Mouse (Mus musculus) urinary bladder, postnatal 10 days (tissue): ENCODE results near the gene Shd.
"Not testable (repeated sequence)": the region's sequence is repeated elsewhere in the genome, so short reads cannot be mapped to it uniquely, and the experiment has no call there.

ENCODE experiments used
- DNase-seq: peaks from one replicate; pipeline ENCODE4 v3.0.0; 2022; ENCODE audit warnings: low spot score

Gene Shd

DNA sequence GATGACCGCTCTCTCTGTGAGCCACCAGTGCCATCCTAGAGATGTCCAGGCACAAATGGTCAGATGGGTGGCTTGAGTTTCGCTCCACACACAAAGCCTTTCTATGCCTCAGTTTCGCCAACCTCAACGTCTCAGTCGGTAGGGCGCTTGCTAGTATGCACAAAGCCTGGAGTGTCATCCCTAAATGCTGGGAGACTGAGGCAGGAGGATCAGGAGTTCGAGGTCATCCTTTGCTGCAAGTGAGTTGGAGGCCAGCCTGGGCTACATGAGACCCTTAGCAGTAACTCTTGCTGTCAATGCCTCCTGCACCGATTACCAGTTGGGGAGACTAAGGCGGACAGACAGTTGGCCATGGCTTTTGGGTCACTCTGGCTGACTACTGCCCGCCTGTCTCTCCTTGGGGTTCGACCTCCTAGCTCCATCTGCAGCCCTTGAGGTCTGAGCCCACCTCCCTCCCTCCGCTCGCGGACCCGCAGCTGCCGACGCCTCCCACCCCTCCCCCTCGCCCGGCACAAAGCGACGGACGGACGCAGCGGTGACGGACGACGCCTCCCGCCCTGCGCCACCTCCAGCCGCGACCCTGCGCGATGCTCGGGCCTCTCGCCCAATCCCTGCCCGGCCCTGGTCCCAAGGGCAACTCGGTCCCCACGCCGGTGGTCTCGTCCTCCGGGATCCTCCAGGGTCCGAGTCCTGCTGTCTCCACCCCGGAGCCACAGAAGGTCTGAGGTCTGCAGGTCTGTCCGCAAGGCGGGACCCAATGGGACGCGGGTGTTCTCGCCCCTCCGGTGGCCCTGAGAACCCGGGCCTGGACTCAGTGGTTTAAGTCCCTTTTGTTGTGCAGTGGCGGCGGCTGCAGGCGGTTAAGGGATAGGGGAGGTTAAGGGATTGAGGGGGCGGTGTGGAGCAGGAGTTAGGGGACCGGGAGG is at the start of gene Shd:
Gene Shd, plus strand, starts transcription at position 502 of the 926 bp plus-strand sequence.
- DNase-seq = no peak

DNA sequence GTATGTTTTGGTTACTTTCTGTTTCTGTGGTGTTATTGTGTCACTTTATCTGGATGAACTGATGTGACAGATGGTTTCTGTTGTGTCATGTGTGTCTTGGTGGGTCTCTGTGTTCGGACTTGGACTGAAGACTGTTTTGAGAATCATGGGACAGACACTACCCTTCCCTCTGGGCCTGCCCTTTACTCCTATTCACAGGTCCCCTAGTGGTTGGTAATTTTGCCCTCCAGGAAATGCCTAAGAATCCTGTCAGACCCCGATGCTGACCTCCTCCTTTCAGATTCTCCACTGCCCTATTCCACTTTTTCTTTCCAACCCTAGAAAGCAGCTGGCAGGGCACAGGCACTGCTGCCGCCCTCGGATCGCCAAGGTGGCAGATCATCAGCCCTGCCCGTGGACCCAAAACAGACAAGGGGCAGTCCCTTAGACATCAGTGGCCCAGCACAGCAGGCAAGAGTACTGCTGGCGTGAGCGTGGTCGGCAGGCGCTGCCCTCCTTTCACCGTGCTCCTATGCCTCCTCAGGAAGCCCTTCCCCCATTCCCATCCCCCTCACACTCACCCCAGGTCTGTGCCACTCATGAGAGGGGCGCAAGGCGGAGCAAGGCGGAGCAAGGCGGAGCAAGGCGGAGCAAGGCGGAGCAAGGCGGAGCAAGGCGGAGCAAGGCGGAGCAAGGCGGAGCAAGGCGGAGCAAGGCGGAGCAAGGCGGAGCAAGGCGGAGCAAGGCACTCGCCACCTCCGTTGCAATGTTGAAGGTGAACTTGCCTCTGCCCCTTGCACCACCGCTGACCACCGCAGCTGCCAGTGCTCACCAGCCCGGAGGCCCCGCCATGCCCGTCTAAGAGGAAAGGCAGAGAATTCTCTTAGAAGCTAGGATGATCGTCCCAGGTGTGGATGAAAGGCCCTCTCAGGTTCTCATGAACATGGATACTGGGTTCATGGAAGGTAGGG is 38.4 kb upstream of the Shd start:
- no peak for DNase-seq

DNA sequence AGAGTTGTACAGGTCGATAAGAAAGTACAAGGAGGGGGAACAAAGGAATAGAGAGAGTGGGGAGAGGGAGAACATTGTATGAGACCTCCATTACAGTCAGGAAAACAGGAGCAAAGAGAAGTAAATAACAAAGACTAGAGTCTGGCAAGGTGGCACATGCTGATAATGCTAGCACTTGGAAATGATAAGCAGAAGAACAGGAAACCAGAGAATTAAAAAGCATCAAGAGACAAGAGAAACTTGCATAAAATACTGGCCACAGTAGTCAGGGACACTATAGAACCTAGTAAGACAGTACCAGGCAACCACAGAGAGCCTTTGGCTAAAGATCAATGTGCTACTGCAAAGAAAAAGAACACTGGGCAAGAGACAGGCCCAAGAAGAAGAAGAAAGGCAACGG is 37.6 kb upstream of the Shd start:
- DNase-seq = no peak

DNA sequence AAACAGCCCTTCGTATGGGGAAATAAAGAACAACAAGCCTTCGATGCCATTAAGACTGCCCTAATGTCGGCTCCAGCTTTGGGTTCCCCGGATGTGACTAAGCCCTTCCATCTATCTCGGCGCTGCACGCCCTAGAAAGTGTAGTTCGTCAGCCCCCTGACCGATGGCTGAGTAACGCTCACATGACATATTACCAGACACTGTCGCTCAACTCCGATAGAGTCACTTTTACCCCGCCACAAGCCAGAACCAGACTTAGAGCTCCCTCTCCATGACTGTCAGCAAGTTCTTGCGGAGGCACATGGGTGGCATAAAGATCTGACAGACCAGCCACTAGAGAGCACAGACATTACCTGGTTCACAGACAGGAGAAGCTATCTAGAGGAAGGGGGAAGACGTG is 37.1 kb upstream of the Shd start:
- DNase-seq = no peak

DNA sequence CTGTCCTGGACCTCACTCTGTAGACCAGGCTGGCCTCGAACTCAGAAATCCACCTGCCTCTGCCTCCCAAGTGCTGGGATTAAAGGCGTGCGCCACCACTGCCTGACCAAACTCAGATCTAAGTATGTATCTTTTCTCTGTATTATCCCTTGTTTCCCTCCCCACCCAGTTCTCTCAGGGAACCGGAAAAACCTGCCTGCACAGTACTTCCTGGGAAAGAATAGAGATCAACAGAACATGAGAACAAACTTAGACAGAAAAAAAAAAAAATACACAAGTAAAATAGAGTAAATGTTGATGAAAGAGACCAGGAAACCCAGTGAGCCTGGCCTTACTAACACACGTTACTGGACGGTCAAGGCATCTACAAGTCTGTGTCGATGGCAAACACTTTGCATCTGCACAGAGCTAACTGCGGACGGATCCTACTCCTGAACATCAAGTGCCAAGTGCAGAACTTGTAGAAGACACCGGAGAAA is 25.8 kb upstream of the Shd start:
- DNase-seq = not testable (repeated sequence)

DNA sequence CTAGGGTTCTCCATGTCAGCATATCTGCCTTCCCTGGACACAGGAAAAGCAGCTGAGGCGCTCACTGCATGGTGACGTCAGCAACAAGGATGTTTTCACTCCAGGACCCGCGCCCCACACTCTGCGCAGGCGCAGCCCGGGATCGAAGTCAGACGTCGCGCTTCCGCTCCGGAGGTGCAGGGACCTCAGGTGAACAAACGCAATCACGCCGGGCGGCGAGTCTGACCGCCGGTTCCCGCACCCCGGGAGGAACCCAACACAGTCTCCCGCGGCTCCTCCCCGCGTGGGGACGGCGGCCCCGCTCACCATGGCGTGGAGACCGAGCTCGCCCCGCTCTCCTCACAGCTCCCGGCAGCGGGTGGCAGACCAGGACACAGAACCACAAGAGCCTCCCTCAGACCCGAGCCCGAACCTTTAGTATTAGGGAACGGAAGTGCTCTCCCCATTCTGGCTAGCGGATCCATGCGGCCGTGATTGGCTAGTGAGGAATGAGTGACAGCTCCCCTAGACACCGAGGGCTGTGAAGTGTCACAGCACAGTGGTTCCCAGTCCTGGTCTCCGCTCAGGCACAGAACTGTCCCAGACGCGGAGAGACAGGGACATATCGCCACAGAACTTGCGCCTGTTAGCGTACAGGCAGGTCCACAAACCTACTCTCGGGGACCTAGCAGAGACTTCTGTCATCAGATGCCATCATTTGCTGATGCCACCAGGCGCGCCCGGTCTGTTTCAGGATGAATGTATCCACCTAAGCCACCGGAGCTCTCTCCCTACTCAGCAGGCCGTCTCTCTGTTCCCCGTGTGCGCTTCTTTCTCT is 25.2 kb upstream of the Shd start:
- DNase-seq = peak; percentile 71

DNA sequence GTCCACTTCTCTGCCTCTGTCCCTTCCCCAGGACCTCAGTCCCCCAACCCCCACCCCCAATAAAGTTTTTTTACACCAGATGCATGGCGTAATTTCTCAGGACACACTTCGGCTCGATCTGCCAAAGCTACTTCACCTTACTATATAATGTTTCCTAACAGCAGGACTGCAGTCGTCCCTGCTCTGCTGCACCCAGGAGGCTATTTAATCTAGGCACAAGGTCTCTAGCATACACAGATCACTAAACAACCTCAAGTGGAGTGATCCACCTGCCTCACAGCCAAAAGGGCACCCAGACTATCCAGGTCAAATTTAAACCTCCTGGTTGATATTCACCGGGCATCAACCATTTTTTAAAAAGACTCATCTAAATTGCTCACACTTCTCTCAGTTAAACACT is 24.6 kb upstream of the Shd start:
- DNase-seq = no peak

DNA sequence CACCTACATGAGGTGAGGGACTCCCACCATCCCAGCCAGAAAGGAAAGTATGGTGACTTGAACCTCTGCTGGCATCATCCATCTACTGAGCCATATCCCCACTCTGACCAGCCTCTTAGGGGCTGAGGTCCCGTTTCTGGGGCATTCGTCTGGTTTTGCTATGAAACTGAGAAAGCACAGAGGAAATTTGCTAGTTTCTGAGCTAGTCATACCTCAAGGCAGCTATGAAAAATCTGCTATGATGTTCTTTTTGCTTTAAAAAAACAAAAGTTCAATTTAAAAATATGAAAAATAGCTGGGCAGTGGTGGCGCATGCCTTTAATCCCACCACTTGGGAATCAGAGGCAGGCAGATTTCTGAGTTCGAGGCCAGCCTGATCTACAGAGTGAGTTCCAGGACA is 21.6 kb upstream of the Shd start:
- DNase-seq = no peak

DNA sequence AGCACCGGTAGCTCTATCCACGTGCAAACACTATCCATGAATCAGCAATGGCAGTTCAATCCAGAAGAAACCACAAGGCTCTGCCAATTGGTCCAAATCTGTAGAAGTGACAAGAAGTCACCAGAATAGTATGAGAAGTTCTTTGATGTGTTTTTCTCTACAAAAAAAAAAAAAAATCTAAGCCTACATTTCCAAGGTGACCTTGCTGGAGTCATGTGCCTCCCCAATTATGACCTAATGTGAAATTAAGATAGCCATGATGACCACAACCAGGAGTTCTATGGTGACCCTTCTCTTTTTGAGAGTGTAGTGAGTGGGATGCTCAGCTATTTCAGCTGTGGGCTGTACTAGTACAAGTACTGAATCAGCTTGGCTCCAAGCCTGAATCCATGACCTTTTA is 20.9 kb upstream of the Shd start, which contains the start of gene Zfp119b:
Gene Zfp119b, minus strand, starts transcription at position 101 of the 400 bp plus-strand sequence.
- DNase-seq = no peak

DNA sequence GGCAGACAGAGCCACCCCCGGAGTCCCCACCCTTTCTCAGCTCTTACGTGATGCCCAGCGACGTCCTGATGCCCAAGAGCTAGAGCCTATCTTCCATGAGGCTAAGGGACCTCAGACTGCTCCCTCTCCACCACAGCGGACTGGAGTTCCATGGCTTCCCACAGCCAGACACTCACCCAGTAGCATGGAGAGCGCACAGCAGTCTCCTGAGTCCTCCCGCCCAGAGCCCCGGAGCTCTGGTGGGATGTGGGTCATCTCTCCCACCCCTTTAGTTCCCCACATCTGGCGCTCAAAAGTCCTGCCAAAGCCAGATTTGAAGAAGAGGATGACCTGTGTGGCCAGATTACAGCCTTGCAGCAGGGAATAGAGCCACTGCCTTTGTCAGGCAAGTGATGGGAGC is 19.7 kb upstream of the Shd start:
- DNase-seq = no peak

DNA sequence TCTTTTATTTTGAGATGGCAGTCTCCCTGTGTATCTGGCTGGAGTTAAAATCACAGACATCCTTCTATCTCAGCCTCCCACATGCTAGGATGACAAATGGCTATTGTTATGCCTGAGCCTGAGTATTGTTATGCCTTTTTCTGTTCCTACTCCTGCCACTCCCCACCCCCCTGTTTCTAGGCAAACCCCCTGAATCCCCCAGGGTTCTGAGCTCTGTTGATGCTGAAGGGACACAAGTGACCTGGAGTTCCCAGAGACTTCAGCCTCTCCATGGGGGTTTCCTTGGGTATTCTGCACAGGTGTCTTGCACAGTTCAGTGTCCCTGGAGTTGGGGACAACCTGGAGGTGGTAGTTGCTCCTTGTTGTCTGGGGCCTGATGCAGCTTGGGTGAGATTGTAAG is 18.2 kb upstream of the Shd start:
- no peak for DNase-seq

DNA sequence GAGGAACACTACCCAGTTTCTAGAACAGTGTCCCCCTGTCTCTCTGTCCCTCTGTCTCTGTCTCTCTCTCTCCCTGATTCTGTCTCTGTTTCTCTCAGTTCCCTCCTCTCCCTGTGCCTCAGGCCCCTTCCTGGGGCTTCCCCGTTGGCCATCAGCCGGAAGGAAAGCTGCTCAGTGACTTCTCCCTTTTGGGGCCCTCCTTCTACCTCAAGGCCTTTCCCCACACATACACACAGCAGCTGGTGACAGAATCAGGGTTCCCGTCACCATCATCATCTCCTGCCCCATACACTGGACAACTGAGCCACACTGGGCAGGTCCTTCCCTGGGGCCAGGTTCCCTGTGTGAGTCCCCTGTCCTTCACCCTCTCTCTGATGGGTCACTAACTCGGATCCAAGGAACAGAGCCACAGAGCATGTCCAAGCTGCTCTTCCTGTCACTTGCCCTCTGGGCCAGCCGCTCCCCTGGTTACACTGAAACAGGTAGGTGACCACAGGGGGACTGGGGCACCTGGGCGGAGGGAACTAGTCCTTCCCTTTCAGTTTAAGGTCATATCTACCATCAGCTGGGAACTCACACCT is 17.7 kb upstream of the Shd start, which contains the start of gene Ebi3:
Gene Ebi3, plus strand, starts transcription at position 194 of the 581 bp plus-strand sequence.
- DNase-seq = no peak

DNA sequence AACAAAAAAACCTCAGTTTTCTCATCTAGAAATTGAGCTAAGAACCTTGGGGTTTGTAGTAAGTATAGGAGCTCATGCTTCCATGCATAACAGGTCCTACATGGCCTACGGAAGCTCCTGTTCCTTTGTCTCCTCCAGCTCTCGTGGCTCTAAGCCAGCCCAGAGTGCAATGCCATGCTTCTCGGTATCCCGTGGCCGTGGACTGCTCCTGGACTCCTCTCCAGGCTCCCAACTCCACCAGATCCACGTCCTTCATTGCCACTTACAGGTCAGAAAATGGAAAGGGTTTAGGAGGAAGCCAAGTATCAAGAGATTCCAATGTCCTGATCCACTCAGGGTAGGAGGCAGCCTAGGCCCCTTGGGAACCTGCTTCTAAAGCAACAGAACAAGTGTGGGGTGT is 16.5 kb upstream of the Shd start:
- no peak for DNase-seq

DNA sequence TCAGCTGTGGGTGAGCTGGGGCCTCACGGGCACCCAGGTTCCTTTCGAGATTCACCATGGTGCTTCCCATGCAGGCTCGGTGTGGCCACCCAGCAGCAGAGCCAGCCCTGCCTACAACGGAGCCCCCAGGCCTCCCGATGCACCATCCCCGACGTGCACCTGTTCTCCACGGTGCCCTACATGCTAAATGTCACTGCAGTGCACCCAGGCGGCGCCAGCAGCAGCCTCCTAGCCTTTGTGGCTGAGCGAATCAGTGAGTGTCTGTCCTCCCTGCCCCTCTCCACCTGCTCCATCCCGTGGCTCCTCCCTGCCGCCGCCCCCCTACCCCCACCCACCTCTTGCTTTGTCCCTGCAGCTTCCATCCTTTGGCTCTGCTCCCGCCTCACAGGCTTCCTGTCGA is 16.0 kb upstream of the Shd start:
- no peak for DNase-seq

DNA sequence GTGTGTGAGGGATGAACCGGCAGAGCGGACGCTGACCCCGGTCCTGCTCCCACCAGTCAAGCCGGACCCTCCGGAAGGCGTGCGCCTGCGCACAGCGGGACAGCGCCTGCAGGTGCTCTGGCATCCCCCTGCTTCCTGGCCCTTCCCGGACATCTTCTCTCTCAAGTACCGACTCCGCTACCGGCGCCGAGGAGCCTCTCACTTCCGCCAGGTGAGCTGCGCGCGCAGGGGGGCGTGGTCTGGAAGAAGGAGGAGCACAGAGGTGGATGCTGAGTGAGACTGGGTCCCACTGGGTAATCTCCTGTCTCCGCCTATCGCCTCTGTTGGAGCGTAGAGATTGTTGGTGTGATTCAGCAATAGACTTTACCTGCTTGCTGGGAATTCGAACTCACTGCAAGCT is 14.1 kb upstream of the Shd start:
- DNase-seq = no peak

DNA sequence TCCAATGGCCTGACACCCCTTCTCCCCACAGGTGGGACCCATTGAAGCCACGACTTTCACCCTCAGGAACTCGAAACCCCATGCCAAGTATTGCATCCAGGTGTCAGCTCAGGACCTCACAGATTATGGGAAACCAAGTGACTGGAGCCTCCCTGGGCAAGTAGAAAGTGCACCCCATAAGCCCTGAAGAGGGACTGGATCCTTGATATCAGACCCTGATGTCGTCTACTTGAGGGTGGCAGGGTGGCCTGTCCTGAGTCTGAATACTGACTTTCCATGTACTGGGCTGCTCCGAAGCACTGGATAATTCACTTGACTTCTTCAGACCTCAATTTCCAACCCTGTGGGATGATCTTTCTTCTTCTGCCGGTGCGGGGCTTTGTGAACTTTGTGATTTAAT is 13.7 kb upstream of the Shd start:
- no peak for DNase-seq

DNA sequence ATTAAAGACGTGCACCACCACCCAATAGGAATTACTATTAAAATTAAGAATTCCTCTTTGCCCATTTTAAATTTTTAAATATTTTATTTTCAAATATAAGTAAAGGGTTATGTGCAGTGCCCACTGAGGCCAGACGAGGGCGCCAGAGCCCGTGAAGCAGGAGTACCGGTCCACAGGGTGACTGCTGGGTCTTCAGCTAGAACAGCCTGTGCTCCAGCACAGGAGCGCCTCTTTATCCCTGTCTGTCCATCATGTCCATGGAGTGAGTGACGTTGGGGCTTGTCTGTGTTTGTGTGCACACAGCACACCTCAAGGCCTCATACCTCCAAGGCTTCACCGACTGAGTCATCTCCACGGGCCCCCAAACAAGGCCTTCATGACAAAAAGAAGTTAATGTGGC is 13.1 kb upstream of the Shd start:
- no peak for DNase-seq

DNA sequence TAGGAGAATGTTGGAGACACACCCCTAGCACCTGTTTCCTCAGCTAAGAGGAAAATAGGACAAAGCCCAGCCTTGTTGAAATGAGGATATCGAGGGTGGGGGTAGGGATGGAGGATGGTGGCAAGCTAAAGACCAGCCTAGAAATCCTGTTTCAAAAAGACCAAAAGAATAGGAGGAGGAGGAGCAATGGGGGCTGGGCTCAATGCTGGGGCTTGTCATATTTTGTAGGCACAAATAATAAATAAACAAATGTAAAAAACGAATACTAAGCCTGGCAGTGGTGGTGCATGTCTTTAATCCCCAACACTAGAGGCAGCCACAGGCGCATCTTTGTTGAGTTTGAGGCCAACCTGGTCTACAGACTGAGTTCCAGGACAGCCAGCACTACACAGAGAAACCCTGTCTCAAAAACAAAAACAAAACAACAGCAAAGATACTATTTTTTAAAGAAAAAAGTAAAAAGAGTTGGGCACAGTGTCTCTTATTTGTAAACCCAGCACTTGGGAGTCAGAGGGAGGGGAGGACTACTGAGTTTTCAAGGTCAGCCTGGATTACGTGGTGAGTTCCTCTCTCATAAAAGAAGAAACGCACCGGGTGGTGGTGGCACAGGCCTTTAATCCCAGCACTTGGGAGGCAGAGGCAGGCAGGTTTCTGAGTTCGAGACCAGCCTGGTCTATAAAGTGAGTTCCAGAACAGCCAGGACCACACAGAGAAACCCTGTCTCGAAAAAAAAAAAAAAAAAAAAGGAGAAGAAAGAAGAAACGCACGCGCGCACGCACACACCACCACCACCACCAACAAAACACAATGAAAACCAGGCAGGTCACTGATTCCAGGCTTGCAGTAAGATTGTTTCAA is 12.3 kb upstream of the Shd start:
- DNase-seq = no peak

DNA sequence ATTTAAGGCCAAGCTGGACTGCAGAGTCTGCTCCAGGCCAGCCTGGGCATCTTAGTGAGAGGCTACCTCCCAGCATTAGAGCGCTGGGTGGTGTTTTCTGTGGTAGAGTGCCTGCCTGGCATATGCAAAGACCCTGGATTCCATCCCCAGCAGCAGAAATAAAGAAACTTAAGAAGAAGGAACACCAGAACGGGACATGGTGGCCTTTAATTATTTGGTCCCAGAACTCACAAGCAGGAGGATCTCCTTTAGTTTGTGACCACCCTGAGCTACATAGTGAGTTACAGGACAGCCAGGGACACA is 11.7 kb upstream of the Shd start:
- no peak for DNase-seq

DNA sequence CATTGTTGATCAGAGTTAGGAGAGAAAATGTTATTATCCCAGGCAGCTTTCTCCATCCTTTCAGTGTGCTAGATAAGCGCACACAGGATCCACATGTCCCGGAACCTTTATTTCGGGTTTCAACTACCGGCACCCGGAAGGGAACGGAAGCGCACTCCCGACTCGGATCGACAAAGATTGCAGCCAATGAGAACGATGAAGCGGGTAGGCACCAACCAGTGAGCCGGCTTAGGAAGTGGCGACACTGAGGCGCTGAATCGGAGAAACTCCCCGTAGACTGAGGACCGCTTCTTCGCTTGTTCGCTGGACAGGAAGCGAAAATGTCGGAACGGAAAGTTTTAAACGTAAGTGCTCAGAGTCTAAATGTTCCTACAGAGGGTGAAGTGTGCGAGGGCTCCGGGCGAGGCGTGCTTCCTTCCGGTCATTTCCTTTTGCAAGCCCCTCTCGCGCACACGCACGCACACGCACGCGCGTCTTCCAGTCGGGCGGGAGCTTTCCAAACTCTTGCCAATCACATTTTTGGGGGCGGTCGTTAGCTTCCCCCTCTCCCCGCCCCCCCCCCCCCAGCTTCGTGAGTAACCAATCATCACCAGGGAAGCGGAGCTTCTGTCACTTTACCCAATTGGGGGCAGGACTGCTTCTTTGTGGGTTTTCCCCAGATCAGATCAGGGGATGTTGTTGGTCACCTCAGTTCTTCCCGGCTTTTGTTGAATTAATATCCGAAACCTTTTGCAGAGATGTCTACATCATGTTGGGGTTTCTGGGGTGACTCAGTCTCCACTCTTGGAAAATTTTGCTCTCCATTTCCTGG is 11.1 kb upstream of the Shd start, which contains the start of gene Yju2:
Gene Yju2, plus strand, starts transcription at position 182 of the 811 bp plus-strand sequence.
- DNase-seq = peak; percentile 61
